Mouse (Mus musculus) hindlimb bud, embryonic 11.5 days (tissue): ENCODE measurements around the gene Gm5617.
"Not testable (repeated sequence)": the region's sequence is repeated elsewhere in the genome, so short reads cannot be mapped to it uniquely, and the experiment has no call there.

ENCODE experiments used
- DNase-seq: peaks from one replicate; pipeline ENCODE4 v3.0.0-alpha.2; 2012; ENCODE audit warnings: low read depth, low spot score; ENCODE audit errors: extremely low spot score

Gene Gm5617

DNA sequence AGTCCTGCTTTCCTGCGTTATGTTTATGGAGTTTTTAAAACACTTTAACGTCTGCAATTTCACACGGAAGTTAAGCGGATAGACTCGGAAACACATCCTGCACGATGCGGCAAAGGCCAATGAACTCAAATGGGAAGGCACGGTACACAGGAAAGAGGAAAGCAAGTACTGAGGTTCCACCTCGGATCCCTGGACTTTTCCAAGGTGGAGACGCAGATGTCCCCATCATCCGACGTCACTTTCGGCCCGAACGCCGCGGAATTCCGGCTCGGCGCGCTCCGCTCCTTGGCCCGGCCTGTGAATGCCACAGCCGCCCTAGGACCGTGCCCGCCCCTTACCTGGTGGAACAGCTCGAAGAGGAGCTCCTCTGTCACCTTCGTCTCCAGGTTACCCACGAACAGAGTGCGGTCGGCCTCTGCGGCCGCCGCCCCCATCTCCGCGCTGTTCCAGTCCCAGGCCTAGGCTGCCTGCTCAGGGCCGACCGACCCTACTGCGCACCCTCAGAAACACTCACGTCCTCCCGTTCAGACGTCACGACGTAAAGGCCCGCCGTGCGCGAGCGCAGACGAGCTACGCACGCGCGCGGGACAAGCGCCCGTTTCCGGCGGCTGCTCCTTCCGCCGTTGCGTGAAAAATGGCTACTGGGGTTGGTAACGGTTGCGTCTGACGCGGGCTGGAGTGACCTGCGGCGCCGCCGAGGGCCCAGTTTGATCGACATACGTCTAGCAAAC lies at the start of gene Gm5617, which contains the start of gene Rbm7:
Gene Gm5617, plus strand, starts transcription at position 626 of the 731 bp plus-strand sequence.
Gene Rbm7, minus strand, starts transcription at position 483 of the 731 bp plus-strand sequence.
- peak; percentile 81 for DNase-seq

GRCm38 (mm10) chr9:48447783-48448209 lies 47.4 kb upstream of the Gm5617 start:
- no peak for DNase-seq

- DNase-seq = no peak
Measured at GRCm38 (mm10) chr9:48450066-48450465, 45.2 kb upstream of the Gm5617 start.

DNA sequence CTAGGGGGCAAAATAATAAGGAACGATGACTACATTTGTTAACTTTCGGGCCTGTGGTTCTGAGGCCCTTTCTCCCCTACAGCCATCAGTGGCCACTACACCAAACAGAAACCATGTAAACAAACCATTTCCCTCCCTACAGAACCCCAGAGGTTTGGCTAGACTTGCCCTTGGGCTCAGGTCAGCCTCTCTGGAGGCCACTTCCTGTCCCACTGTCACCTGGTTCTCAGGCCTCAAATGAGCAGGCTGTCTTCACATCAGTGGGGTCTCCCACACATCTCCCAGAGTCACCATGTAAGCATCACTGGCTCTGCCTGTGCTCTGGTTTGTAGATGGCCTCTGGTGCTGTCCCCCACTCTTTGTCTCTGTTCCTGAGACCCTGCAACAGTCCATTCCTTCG lies 39.3 kb upstream of the Gm5617 start:
- no peak for DNase-seq

DNA sequence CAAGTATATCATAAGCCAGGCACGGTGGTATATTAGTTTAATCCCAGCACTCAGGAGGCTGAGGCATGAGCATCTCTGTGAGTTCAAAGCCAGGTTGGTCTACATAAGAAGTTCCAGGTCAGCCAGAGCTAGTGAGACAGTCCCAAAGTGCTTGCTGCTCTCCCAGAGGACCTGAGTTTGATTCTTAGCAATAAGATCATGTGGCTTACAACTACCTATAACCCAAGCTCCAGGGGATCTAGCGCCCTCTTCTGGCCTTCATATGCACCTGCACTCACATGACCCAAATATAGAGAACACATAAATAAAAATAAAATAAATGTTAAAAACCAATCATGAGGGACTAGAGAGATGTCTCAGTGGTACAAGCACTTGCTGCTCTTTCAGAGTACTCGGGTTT lies 36.4 kb upstream of the Gm5617 start:
- no peak for DNase-seq

- no peak for DNase-seq
Measured at GRCm38 (mm10) chr9:48459391-48459790, 35.9 kb upstream of the Gm5617 start.

DNA sequence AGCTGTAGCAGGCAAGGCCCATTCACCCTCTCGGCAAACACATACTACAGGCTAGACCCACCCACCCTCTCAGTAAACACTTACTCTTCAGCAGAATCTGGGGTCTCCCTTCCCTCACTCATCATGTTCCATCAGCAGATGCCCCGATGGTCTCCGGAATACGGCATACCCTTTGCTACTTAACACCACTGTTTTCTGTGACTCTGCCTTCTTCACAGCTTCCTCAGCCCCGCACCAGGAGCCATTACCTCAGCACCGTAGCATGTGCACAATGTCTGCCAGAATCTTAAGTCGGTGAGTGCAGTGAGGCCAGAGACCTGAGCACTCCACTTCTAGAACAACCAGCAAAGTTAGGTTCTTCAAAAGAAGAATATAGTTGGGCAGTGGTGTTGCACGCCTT lies 34.5 kb upstream of the Gm5617 start:
- DNase-seq = no peak

- DNase-seq = no peak
Measured at GRCm38 (mm10) chr9:48461545-48461944, 33.7 kb upstream of the Gm5617 start.

DNA sequence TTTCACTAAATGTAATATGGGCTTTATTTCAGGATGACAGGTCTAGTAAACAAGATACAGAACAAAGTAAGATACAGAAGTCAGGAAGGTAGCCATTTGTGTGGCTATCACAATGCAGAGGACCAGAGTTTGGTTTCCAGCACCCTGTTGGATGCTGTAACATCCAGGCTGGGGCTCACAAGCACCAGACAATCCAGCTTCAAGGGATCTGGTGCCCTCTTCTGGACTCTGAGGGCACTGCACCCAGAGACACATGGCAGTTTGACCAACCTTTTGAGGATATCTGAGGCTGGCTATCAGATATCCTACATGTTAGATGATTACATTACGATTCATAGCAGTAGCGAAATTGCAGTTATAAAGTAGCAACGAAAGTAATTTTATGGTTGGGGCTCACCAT lies 29.6 kb upstream of the Gm5617 start:
- no peak for DNase-seq

DNA sequence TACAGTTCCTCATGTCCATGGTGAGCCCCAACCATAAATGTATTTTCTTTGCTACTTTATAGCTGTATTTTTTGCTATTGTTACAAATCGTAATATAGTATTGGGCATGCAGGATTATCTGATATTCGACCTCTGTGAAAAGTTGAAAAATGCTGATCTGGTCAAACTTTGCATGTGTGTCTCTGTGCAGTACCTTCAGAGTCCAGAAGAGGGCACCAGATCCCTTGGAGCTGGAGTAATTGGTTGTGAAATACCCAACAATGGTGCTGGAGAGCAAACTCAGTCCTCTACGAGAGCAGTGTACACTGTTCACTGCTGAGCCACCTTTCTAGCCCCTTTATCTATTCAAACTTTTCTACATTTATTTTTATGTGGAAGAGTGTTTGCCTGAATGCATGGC lies 28.4 kb upstream of the Gm5617 start:
- no peak for DNase-seq

GRCm38 (mm10) chr9:48467471-48467870 lies 27.8 kb upstream of the Gm5617 start:
- not testable (repeated sequence) for DNase-seq

DNA sequence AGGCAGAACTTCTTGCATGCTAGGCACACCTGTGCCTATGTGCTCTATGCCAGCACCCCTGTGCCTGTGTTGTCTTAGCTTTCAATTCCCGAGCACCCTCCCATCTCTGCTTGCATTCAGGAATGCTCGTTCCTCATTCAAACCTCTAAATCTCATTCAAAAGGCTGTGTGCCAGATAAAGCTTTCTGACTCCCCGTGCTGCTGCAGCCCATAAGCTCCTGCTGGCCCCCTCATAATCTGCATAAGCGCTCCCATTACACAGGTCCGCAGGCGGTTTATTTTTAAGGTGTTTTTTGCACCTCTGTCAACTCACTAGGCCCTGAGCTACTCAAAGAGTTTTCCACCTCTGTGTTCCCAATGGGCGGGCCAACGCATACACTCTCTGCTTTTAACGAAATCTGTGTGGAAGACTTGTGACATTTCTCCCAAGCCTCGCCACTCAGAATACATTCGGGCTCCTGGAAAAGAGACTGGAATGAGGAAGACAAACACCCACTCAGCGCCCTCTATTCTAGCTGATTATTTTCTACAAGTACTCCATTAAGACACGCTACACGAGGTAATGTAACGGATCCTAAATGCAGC lies 22.7 kb upstream of the Gm5617 start:
- no peak for DNase-seq

- no peak for DNase-seq
Measured at GRCm38 (mm10) chr9:48473131-48473530, 22.1 kb upstream of the Gm5617 start.

DNA sequence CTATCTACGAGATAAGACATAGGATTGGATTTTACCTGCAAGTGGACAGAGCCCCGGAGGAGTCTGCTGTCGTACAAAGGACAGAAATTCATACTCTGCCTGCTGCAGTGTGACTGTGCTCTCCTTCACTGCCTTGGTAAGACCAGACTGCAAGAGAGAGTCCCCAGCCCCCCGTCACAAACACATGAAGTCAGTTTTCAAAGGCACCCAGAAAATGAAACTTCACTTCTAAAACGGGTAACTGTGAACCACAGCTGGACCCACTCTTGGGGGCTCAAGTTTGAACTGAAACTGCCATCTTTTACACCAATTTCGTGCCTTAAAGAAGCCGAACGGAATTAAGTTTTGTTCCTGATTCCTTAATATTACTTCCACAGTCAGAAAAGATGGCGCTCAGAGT lies 20.9 kb upstream of the Gm5617 start:
- DNase-seq = no peak

- no peak for DNase-seq
Measured at GRCm38 (mm10) chr9:48476236-48477165, 18.7 kb upstream of the Gm5617 start.

DNA sequence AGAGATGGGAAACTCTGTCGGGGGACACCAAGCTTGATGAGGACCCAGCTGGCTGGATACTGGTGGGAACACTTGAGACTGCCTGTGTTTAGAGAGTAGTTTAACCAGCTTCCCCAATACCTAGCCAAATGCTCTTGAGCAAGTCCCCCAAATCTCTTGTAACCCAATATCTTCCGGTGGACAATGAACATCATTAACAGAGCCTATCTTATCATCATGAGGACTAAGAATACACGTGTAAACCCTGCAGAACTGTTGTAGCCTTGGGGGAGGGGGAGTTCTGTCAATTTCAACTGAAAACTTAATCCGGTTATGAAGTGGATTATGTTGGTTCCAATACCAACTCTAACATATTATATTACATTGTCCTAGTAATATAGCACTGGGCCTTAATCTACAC lies 16.4 kb upstream of the Gm5617 start:
- DNase-seq = no peak

GRCm38 (mm10) chr9:48479838-48480410 lies 15.3 kb upstream of the Gm5617 start:
- DNase-seq = no peak

- DNase-seq = peak; percentile 74
Measured at GRCm38 (mm10) chr9:48480411-48481213, 14.6 kb upstream of the Gm5617 start, which contains the start of gene Rexo2. TSS of gene Rexo2 (minus strand) at chr9:48480623.

DNA sequence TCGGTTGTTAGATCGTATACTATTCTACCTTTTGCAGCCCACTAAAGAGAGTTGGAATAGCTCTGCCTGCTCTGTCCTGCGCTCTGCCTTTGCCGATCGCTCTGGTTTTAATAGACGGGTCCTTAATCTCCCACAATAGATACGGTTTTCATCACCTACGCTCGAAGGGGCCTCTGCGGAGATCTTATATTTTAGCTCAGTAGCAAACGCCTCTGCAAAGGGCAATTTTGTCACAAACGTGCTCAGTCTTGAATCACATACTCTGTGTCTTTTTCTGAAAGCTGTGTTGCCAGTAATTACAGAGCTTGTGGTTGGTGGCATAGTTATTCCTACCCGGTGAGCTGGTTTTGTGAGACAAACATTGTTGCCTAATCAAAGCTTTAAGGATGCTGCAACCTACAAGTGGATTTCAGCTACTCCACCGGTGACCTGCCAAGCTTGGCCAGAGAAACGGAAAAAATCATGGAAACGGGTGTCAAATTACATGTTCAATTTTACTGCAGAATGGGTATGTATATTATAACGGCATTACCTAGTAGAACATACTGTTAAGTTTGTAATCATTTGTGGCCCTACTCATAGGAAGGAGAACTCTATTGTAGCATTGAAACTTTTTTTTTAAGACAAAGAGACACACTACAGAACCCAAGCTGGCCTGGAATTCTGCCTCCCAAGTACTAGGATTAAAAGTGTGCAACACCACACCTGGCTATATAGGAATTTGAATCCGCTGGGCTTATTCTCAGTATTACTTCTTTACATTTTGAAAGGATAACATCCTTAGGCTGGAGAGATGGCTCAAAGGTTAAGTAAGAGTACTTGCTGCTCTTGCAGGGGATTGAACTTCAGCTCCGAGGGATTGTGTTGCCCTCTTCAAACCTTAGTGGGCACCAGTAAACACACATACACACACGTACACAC lies 13.8 kb upstream of the Gm5617 start:
- no peak for DNase-seq
